ENCODE assay signal across 24 mouse cellular contexts in genomic region chr10:63994251-63994650, GRCm38 (mm10).
"Had no signal": no experiment of that assay in that cellular context is flagged by ENCODE, and none has a peak within 500 bp of the region (broad histone marks: within the 10 kb centered on the region; RNA-seq: fewer than 3 reads in every experiment).

No protein-coding gene starts in this region.

- ATAC-seq: liver, postnatal 0 days; lung, postnatal 0 days; midbrain, embryonic 16.5 days had no signal

- H3K4me3 ChIP-seq: liver, embryonic 13.5 days; liver, embryonic 15.5 days; lung, embryonic 15.5 days; megakaryocyte, embryonic 14.5 days; midbrain, embryonic 10.5 days; midbrain, embryonic 12.5 days; myocyte; neural tube, embryonic 13.5 days; neural tube, embryonic 15.5 days had no signal

- DNase-seq: liver, embryonic 13.5 days; liver, postnatal 0 days; lung, adult 2 months; lung, postnatal 14 days; lung, postnatal 36 days; midbrain, embryonic 14.5 days; retina, postnatal 1 day; right cerebral cortex, postnatal 25 days; right cerebral cortex, postnatal 4 days; spleen, adult 18-20 months; thymus, adult 2 months; thymus, postnatal 25 days; thymus, postnatal 4 days had no signal

- H3K27ac ChIP-seq: liver, embryonic 13.5 days; liver, embryonic 15.5 days; lung, embryonic 15.5 days; macrophage; midbrain, embryonic 10.5 days; midbrain, embryonic 12.5 days; neural tube, embryonic 13.5 days; neural tube, embryonic 15.5 days had no signal

- H3K4me1 ChIP-seq: liver, embryonic 13.5 days; liver, embryonic 15.5 days; lung, embryonic 15.5 days; megakaryocyte, embryonic 14.5 days; midbrain, embryonic 10.5 days; midbrain, embryonic 12.5 days; neural tube, embryonic 13.5 days; neural tube, embryonic 15.5 days had no signal
